Mouse (Mus musculus) CD4-positive, CD25-positive, alpha-beta regulatory T cell, adult 4 months (primary cell): ENCODE measurements around the gene Ttc24. TPM values are rescaled to one million over a fixed set of nuclear protein-coding genes. Genes with fewer than 3 reads are reported as not detected.

Experiments used
- ATAC-seq: one replicate; pipeline ENCODE4 v1.8.0; 2017
- polyA plus RNA-seq, 2 experiments: library from polyadenylated mRNA; unstranded; fragments of 100-300 nt; shearing (Covaris generic); gene quantifications; one replicate each; pipeline ENCODE4 v1.2.1; 2017

The Ttc24 gene
- not detected for polyA plus RNA-seq

DNA sequence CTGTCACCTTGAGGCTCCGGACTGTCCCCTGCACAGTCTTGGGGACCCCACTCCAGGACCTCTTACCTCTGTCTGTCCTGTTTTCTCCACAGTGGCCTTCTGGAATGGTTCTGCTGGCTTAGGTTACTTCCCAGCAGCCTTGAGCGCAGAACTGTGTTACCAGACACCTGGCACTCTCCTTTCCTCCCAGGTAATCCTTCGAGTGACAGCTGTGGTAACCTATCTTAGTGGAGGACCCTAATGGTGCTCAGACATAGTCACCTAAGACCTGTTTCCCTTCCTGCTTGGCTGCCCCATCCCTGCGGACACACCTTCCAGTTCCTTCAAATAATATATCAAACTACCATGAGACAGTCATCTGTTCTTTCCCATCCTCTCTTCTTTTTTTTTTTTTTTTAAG lies at the start of gene Ttc24:
Ttc24 (minus strand) TSS at position 101 of the 400 bp plus-strand sequence.
- no peak for ATAC-seq

DNA sequence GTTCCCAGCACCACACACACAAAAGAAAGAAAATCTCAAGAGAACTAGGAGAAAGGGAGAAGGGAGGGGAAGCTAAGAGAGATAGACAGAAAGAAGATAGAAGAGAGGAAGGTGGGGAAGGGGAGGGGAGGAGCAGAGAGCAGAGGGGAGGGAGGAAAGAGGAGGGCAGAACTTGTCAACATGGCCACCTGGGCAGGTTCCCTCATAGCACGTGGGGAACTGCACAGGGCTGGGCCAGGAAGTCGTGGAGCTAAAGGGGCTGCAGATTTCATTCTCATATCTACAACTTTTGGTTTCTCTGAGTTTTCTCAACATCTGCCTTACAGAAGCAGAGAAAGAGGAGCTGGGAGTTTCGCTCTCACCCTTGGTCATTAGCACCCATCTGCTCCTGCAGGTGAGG lies 49.5 kb upstream of the Ttc24 start:
- ATAC-seq, result no peak

DNA sequence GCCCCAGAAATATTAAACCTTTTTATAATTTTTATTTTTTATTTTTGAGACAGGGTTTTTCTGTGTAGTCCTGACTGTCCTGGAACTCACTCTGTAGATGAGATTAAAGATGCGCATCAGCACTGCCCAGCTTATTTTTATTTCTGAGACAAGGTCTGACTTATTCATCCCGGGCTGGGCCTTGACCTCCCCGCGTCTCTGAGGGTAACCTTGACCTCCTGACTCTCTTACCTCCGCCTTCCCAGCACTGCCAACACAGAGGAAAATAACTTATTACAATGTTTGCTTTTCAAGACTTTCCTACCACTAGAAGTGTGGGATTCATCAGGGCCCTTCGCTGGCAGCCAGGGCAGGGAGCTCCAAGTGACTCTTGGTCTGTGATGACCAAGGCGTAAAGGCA lies 48.1 kb upstream of the Ttc24 start:
- no peak for ATAC-seq

DNA sequence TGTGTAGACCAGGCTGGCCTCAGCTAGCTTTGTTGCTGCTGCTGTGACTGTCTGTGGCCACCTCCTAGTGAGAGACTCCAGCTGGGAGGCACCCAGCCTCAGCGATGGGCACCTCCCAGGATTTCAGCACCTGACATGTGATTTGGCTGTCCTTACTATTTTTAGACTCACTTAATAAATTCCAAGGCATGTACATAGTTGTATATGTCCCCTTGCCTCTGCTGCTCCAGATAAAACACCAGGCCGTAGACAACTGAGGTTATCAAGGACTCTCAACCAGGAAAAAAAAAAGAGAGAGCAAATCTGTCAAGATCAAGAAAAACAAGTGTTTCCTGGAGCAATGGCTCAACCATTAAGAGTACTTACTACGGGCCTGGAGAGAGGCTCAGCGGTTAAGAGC lies 47.1 kb upstream of the Ttc24 start:
- ATAC-seq, result no peak

DNA sequence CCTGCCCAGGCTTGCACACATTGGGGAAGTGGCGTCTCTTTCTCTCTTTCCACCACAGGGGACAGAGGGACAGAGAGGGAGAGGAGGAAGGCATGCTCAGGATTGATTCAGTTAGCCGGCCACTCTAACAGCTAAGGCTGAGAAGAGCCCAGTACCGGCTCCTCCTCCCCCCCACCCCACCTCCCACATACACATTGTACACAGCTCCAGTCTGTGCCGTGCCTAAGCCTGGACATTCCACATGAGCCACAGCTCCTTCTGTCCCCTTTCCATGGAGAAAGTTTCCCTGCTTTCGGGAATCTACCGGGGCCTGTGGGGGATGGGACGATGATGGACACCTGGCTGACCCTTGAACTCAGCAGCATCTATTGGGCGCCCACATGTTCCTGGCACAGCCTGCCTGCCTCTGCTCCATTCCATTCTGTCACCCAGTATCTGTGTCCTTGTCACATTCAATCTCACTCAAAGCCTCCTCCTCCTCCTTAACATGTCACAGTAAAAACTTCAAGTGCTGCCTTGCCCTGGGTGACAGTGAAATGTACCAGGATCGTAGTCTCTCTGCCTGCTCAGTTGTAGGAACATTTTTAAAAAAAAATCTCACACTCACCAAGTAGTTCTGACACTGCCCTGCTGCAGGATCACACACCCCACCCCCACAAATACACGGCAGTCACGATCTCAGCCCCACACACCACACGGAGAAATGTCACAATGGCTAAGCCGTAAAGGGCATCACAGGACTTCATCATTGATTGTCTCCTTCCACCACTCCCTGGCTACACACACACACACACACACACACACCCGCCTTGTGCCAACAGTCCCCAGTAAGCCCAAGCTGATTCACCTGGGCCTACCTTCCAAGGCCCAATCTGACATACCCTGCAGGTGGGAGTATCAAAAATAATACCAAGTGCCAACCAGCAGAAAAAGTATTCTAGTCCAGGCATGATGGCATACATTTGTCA lies 43.3 kb upstream of the Ttc24 start:
- no peak for ATAC-seq

DNA sequence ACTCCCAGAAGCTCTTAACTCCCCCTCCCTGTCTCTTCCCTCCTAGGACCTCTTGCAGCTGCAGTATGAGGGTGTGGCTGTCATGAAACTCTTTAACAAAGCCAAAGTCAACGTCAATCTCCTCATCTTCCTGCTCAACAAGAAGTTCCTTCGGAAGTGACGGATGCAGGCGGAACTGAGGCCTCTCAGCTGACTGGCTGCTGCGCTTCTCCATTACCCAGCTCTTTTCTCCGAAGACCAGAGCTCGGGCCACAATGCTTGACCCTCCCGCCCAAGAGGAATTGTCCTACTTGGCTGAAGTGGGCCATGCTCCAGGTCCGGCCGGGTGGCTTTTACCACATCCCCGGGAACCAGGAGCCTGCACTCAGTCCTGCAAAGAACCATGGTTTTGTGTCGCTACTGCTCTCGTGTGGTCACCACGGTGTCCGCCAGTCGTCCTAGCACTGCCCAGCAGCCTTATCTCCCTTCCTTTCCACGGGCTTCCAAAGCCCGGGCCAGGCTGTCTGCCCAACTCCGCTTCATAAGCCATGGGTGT lies 42.1 kb upstream of the Ttc24 start:
- ATAC-seq, result no peak

DNA sequence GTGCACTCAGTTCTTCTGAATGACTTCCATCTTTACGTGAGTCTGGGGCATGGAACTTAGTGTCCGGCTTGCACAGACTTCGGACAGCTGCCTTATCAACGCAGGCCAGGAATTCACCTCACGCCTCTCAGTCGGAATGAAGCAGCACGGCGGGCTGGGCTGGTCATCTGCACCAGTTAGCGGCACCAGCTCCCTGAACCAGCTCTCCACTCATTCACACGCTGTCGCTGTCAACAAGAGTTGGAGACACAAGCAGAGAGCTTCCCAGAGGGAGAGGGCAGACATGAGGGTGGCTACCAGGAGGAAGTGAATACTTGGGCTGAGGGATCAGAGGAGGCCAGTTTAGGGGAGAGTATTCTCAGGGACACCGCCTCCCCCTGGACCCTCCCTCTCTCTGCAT lies 36.3 kb upstream of the Ttc24 start:
- ATAC-seq, result no peak

DNA sequence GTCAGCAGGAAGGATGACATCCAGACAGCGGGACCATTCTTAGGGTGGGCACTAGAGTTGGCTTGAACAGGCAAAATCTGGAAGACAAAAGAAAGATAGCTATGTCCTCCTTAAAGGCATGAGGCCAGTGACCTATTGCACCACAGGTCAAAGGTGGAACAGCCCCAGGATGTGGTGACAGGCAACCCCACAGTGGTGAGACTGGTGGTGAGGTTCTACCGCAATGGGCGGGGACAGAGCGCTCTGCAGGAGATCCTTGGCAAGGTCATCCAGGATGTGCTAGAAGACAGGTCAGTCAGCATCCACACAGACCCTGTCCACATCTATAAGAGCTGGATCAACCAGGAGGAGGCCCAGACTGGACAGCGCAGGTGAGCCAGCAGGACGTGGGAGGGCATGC lies 31.0 kb upstream of the Ttc24 start:
- no peak for ATAC-seq

DNA sequence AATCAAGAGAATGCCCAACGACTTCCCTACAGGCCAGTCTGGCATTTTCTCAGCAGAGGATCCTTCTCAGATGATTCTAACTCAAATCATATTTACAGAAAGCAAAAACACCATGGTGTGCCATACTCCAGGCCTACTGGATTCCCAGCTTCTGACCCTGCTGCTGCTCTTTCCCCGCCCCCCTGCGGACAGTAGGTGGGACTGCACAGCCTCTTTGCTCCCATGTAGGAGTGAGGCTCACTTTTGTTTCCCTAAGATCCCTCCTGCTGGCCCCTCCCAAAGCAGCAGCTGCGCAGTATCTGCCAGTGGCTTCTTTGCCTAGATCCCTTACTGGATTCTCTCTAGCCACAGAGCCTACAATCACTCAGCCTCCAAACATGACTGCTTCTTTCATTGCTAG lies 28.0 kb upstream of the Ttc24 start:
- no peak for ATAC-seq

DNA sequence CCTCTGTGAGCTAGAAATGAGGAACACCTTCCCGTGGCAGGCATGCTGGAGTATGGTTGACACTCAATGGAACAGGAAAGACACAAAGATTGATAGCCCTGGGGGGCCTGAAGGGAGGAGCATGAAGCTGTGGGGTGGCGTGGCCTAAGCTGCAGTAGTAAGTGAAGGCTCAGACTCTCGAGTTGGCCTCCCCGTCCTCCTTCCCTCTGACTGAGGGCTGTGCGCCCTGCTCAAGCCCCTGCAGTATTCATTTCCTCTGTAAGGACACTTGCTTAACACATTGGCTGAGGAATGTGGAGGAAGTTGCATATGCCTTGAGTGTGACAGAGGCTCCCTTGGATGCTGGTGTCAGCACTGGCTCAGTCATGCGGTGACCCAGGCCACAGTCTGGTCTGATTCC lies 24.5 kb upstream of the Ttc24 start:
- ATAC-seq, result no peak

DNA sequence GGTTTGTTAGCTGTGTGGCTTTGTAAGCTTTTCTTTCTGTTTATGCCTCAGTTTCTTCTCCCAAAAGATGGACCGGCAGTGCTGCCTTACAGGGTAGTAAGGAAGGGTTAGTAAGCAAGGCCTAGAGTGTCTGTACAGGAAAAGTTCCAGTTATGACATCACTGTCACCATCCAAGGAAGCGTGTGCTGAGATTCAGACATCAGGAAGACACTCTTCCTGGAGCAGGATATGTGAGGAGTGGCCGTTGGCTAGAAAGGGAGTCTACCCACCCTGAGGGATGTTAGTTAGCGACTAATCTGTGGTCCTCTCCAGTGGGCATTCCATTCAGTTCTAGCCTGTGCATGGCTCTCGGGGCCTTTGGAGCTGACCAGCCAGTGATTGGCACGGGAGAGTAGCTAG lies 24.1 kb upstream of the Ttc24 start:
- no peak for ATAC-seq

DNA sequence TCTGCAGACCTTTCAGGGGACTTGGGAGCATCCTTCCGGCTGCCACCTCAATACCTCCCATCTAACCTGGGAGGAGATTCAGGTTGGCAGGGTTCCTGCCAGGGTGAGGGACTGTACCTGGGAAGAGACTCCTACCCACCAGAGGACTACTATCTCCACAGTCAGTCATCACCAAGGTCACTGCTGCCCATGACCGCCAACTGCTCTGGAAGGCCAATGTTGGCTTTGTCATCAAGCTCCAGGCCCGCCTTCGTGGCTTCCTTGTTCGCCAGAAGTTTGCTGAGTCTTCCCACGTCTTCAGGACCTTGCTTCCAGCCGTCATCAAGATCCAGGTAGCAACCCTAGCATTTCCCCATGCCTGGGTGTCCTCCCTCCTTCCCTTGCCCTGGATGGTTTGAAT lies 23.6 kb upstream of the Ttc24 start:
- ATAC-seq, result no peak

DNA sequence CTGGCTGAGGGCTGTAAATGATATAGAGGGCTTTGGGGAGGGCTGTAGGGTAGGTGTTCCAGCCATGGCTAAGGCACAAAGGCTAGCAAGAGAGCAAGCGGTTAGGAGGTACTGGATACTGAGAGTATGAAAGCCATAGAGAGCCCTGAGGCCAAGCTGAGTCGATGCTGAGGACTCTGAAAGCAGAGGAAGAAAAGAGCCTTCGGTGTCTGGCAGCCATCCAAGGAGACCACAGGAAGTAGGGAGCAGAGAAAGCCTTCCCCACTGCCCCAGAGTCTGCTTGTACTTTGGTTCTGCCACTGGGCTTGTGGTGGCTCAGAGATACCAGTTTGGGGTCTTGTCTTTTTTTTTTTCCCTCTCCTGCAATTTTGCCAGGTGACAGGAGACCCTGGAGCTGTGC lies 22.1 kb upstream of the Ttc24 start:
- ATAC-seq, result no peak

DNA sequence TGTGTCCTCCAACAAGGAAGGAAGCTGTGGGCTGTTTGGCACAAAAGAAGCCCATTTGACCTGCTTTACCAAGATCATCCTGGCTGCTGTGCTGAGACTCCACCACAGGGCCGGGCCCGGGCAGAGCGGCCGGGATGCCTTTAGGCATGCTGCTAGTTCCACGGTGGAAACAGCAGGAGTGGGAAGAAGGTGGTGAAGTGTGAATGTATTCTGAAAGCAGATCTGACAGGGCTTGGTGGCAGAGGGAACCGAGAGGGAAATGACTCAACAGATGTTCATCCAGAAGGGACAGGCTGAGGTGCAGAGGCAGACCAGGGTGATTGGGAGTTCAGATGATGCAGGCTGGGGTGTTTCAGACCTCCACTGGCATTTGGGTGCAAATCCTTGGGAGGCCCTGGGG lies 19.6 kb upstream of the Ttc24 start:
- no peak for ATAC-seq

DNA sequence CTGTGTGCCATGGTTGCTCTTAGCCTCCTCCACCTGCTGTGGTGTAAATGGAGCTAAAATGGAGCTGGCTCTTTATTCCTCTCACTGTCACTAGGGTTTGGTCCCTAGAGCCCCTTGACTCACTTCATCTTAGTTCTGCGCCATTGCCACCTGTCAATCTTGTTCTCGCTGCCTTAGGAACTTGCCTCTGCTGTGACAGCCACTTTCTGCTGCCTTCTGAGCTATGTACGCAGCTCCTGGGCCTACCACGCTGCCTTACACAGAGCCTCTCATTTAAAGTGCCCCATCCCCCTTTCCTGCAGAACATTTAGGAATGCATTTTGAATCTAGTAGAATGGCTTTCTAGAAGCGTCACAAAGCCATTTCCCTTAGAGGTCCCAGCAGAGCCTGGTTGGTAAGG lies 16.0 kb upstream of the Ttc24 start:
- no peak for ATAC-seq

DNA sequence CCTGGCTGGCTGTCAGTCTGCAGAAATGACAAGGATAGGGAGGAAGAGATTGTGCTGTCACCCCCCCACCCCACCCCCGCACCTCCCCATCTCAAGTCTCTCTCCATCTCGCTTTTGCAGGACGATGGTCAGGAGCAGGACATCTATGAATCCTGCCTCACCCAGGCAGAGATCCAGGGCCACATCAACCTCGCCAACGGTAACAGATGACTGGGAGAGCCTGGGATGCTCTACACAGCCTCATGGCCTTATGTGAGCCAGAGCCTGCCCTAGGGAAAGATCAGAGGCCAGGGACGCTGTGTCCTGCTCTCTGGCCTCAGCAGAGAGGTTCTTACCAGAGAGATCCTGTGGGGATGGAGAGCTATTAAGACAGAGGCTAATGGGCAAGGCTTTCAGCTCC lies 12.5 kb upstream of the Ttc24 start:
- no peak for ATAC-seq

DNA sequence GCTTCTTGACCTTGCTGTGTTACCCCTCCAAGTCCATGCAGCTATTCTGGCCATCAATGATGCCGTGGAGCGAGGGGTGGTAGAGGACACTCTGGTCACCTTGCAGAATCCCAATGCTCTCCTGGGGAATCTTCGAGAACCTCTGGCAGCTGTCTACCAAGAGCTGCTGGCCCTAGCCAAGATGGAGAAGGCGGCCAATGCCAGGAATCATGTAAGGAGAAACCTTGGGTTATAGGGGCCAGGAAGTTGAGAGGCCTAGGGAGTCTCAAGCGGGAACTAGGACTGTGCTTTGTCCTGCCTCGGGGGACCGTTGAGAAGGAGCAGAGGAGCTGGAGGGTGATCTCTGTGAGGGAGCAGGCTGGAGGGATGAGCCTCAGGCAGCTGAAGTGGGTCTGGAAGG lies 12.0 kb upstream of the Ttc24 start:
- ATAC-seq, result no peak

DNA sequence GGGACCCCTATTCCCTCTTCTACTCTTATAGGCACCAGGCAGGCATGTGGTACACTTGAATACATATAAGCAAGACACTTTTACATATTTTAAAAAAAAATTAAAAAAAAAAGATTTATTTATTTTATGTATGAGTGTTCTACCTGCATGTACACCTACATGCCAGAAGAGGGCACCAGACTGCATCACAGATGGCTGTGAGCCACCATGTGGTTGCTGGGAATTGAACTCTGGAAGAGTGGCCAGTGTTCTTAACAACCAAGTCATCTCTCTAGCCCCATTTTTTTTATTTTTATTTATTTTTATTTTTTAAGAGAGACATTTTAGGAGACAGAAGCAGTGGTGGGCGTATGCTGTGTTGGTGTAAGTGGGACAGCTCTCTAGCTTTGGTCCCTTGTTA lies 9.6 kb upstream of the Ttc24 start:
- peak; percentile 45 for ATAC-seq

DNA sequence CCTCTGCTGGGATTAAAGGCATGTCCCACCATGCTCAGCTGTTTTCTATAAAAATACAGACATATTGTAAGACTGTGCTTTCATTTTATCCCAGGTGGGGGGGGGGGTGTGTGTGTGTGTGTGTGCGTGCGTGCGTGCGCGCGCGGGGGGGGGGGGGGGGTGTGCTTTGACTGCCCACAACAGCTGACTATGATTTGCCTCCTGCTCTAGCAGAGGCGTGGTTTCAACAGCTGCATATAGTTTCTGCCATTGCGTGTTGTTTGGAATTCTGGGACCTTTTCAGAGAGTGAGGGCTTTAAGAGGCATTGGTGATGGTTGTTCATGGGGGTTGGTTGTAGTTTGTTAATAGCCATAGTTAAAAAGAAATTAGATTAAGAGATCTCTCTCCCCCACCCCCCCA lies 7.4 kb upstream of the Ttc24 start:
- ATAC-seq, result no peak

DNA sequence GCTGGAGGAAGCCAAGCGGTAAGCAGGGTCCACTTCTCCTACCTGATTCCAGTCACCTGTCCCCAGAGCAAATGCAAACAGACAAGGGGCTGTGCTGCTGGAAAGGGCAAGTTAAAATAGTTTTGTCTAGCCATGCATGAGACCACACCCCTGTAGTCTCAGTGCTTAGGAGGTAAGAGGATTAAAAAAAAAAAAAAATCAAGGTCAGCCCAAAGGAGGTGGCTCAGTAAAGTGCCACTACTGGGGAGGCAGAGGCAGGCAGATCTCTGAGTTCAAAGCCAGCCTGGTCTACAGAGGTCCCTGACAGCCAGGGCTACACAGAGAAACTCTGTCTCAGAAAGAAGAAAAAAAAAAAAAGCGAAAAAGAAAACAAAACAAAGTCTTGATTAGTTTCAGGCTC lies 5.9 kb upstream of the Ttc24 start:
- no peak for ATAC-seq

DNA sequence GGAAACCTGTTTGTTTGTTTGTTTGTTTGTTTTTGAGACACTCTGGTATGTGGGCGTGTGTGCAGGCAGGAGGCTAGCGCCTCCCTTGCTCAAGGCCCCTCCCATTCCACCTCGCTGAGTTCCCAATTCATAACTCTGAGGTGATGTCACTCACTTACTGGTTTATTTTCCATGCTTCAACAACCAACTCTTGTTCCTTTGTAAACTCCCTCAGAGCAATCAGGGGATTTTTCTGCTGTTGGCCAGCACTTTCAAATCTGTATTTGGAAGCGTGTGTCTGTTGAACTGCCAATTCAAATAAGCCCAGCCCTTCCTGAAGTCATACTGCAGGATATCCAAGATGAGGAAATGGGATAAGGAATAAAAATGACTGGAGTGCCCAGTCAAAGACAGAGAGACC lies 4.6 kb upstream of the Ttc24 start:
- no peak for ATAC-seq

DNA sequence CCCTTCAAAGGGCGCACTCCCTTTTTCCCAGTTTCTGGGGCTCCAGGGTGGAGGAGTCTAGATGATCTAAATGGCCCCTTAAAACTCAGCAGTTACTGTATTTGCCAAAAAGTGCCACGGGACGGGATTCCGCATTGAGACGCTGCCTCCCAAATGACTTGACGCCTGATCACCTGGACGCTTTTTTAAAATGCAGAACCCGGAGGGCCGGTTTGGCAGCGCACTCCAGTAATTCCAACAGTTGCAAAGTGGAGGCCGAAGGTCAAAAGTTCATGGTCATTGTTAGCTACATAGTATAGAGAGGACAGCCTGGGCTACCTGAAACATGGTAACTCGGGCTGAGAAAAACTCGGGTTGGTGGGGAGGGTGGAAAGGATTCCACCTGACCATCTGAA lies 4.1 kb upstream of the Ttc24 start:
- no peak for ATAC-seq

DNA sequence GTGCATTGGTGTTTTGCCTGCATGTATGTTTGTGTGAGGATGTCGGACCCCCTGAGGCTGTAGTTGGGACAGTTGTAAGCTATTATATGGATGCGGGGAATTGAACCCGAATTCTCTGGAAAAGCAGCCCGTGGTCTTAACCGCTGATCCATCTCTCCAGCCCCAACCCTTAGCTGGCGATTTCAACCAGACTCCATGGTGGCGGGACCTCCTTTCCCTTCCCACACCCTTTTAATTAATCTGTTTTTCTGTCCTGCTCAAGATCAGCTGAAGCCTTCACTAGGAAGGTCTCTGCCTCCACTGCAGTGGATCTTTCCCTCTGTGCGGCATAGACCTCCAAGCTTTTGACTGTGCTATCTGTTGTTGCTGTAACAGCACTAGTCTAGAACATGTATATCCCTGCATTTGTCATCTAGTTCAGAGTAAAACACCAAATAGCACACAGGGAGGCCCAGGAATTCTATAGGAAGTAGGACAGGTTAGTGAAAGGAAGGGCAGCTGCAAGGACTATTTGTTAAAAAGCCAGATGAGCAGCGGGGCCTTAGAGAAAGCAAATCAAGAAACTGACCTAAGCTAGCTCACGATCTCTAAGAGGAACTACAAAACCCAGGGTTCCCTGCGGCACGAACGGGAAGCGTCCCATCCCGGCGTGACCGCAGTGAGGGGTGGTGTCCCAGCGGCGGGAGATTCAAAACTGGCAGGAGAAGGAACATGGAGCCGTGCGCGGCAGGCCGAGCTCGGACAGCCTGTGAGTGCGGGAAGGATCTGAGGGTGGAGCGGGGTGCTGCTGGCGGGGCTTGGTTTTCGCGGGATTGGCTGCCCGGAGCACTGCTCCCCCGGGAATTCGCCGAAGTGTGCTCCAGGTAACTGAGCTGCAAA lies 3.5 kb upstream of the Ttc24 start, which contains the start of gene Iqgap3:
Iqgap3 (plus strand) TSS at position 627 of the 879 bp plus-strand sequence.
- ATAC-seq, result peak; percentile 84
